Mouse (Mus musculus) forebrain, embryonic 15.5 days (tissue): ENCODE results near the gene Alg10b. TPM values are rescaled to one million over a fixed set of nuclear protein-coding genes. Genes with fewer than 3 reads are reported as not detected.
"Not testable (repeated sequence)": the region's sequence is repeated elsewhere in the genome, so short reads cannot be mapped to it uniquely, and the experiment has no call there.

Experiments
- ATAC-seq: fragments of 200-750 bp; cut with Nextera tagmentation; replicated peaks from 2 replicates; pipeline ENCODE4 v1.8.0; 2017; ENCODE audit warnings: mild to moderate bottlenecking, moderate TSS enrichment, moderate library complexity
- H3K27ac ChIP-seq: fragments of 300-500 bp; sonication (generic); replicated peaks from 2 replicates; pipeline ENCODE4 v1.5.1; 2015; ENCODE audit warnings: mild to moderate bottlenecking, inconsistent platforms
- H3K27me3 ChIP-seq: fragments of 300-500 bp; sonication (generic); 2 replicates; pipeline ENCODE4 v1.6.1; 2015; ENCODE audit warnings: inconsistent platforms
- H3K36me3 ChIP-seq: fragments of 300-500 bp; sonication (generic); 2 replicates; pipeline ENCODE4 v1.6.1; 2015; ENCODE audit warnings: mild to moderate bottlenecking, inconsistent platforms
- H3K4me1 ChIP-seq: fragments of 300-500 bp; sonication (generic); 2 replicates; pipeline ENCODE4 v1.6.1; 2015; ENCODE audit warnings: inconsistent platforms
- H3K4me2 ChIP-seq: fragments of 300-500 bp; sonication (generic); replicated peaks from 2 replicates; pipeline ENCODE4 v1.6.1; 2015; ENCODE audit warnings: mild to moderate bottlenecking, inconsistent platforms
- H3K4me3 ChIP-seq: fragments of 300-500 bp; sonication (generic); 2 replicates; pipeline ENCODE4 v1.5.1; 2015; ENCODE audit warnings: mild to moderate bottlenecking, inconsistent platforms
- H3K9ac ChIP-seq: fragments of 300-500 bp; sonication (generic); replicated peaks from 2 replicates; pipeline ENCODE4 v1.6.1; 2015; ENCODE audit warnings: mild to moderate bottlenecking, inconsistent platforms
- H3K9me3 ChIP-seq: fragments of 300-500 bp; sonication (generic); 2 replicates; pipeline ENCODE4 v1.6.1; 2016; ENCODE audit warnings: inconsistent platforms
- WGBS: fragments of 180-500 bp; shearing (Covaris S2); methylation state at CpG from one replicate; pipeline ENCODE4 v1.1.7; 2015; ENCODE audit warnings: mixed read lengths; 5-methylcytosine and 5-hydroxymethylcytosine counted together
- polyA plus RNA-seq: library from polyadenylated mRNA; unstranded; fragments of >200 nt; fragmentation: Nextera tagmentation; extraction: Ambion mirVana; gene quantifications from 2 replicates; pipeline ENCODE4 v1.2.1, GENCODE M21; 2015

The Alg10b gene
- 42.2 and 43.0 TPM in 2 replicates for polyA plus RNA-seq

- Histone ChIP-seq H3K4me2 (peak within 1 kb of the TSS; percentile 71), H3K36me3 (peaks cover 27% of the 10 kb centered on the region), H3K9me3 (no peaks in the 10 kb centered on the region), H3K27ac (peak within 1 kb of the TSS; percentile 84), H3K9ac (peak within 1 kb of the TSS; percentile 97), H3K4me1 (peaks cover 21% of the 10 kb centered on the region), H3K4me3 (peak within 1 kb of the TSS; percentile 88), H3K27me3 (no peaks in the 10 kb centered on the region)
- under 1% methylated on average over 57 of the region's 59 CpGs for whole genome bisulfite sequencing
- peak; percentile 100 for ATAC-seq
These were observed at the start of gene Alg10b for GRCm38 (mm10) chr15:90223969-90224750. Alg10b (plus strand) TSS chr15:90224311.

DNA sequence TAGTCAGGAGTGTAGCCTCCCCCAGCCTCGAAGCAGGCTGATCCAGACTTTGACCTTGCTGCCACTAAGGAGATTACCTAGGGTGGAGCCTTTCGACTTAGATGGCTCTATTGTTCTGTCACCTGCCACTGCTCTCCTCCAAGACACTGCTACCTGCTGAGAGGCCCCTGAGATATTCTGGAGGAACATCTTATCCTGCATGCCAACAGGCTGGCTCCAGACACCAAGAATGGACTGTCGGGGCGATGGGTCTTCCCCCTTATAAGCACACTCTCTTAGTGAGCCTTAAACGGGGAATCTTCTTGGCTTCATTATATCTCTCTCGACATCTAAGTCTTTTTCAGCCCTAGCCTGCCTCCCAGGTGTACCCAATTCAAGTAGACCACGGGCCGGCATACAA is 41.0 kb upstream of the Alg10b start:
- H3K27ac ChIP-seq, H3K4me1 ChIP-seq, H3K27me3 ChIP-seq, H3K4me2 ChIP-seq, H3K9me3 ChIP-seq, H3K9ac ChIP-seq, ATAC-seq, H3K36me3 ChIP-seq, H3K4me3 ChIP-seq: not testable (repeated sequence)
- 70% methylated on average over 8 of the region's 8 CpGs for WGBS

- no peaks in the 10 kb centered on the region for H3K9me3 ChIP-seq
- H3K4me2 ChIP-seq = no peak overlapping the region
- H3K4me3 ChIP-seq = no peak overlapping the region
- ATAC-seq = no peak
- H3K9ac ChIP-seq = no peak overlapping the region
- no peaks in the 10 kb centered on the region for H3K4me1 ChIP-seq
- no peaks in the 10 kb centered on the region for H3K27me3 ChIP-seq
- no peak overlapping the region for H3K27ac ChIP-seq
- H3K36me3 ChIP-seq = no peaks in the 10 kb centered on the region
- WGBS = 87% methylated on average over 6 of the region's 6 CpGs
These were observed 40.6 kb upstream of the Alg10b start for GRCm38 (mm10) chr15:90183511-90183910.

GRCm38 (mm10) chr15:90184743-90185142 is 39.4 kb upstream of the Alg10b start:
- 98% methylated on average over 3 of the region's 3 CpGs for WGBS
- no peak overlapping the region for H3K4me2 ChIP-seq
- no peaks in the 10 kb centered on the region for H3K9me3 ChIP-seq
- H3K9ac ChIP-seq = no peak overlapping the region
- H3K27me3 ChIP-seq = no peaks in the 10 kb centered on the region
- ATAC-seq = no peak
- no peak overlapping the region for H3K4me3 ChIP-seq
- H3K4me1 ChIP-seq = no peaks in the 10 kb centered on the region
- no peak overlapping the region for H3K27ac ChIP-seq
- H3K36me3 ChIP-seq = no peaks in the 10 kb centered on the region

- WGBS = 88% methylated on average over 9 of the region's 9 CpGs
- Histone ChIP-seq H3K27me3 (no peaks in the 10 kb centered on the region), H3K9ac (no peak overlapping the region), H3K27ac (no peak overlapping the region), H3K4me3 (no peak overlapping the region), H3K9me3 (no peaks in the 10 kb centered on the region), H3K36me3 (no peaks in the 10 kb centered on the region), H3K4me1 (no peaks in the 10 kb centered on the region), H3K4me2 (no peak overlapping the region)
- ATAC-seq = no peak
These were observed 34.6 kb upstream of the Alg10b start for GRCm38 (mm10) chr15:90189477-90189876.

DNA sequence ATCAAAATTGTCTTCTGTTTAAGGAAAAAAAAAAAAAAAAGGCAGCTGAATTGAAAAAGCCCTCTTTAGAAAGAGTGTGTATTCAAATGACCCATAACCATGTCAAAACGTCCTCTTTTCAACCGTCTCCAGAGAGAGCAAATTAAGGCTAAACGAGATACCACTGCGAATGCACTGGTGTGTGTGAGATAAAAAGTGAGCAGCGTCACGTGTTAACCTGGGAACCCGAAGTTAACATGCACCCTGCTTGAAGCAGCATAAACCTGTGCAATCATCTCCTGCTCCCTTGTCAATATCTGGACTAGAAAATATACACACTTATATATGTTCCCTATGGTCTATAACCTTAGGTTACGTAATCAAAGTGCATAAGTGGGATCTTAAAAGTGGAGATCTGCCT is 10.2 kb upstream of the Alg10b start:
- H3K4me2 ChIP-seq = no peak overlapping the region
- no peak overlapping the region for H3K27ac ChIP-seq
- H3K36me3 ChIP-seq = no peaks in the 10 kb centered on the region
- H3K9me3 ChIP-seq = no peaks in the 10 kb centered on the region
- WGBS = 44% methylated on average over 8 of the region's 8 CpGs
- no peaks in the 10 kb centered on the region for H3K4me1 ChIP-seq
- no peaks in the 10 kb centered on the region for H3K27me3 ChIP-seq
- no peak for ATAC-seq
- no peak overlapping the region for H3K9ac ChIP-seq
- no peak overlapping the region for H3K4me3 ChIP-seq

GRCm38 (mm10) chr15:90214913-90215312 is 9.2 kb upstream of the Alg10b start:
- Histone ChIP-seq H3K9ac (no peak overlapping the region), H3K36me3 (no peaks in the 10 kb centered on the region), H3K9me3 (no peaks in the 10 kb centered on the region), H3K4me1 (no peaks in the 10 kb centered on the region), H3K27me3 (no peaks in the 10 kb centered on the region), H3K4me3 (no peak overlapping the region), H3K27ac (no peak overlapping the region), H3K4me2 (no peak overlapping the region)
- ATAC-seq = peak; percentile 58; the same call in 1 of the 2 replicates
- 10% methylated on average over 6 of the region's 6 CpGs for WGBS

DNA sequence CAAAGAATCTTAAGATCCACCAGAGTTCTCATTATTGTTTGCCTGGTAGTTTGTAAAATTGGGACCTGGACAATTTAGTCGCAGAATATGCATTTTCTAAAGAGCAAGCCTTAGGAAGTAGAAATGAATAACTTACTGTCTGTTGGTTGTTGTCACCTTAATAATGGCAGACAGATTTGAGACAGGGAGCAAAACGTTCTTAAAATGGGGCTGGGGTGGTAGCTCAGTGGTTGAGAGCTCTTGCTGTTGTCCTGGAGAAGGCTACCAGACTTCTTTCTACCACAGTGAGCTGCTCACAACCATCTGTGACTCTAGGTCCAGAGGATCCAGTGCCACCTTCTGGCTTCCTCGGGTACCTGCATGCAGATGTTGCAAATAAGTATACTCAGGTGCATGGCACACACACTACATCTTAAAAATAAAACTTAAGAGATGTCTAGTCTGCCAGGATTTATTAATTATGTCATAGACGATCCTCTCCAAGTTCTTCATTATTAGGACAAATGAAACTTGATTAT is 1.0 kb downstream of the Alg10b start:
- Histone ChIP-seq H3K4me3 (peak overlapping the region; percentile 88), H3K4me1 (peaks cover 21% of the 10 kb centered on the region), H3K36me3 (peaks cover 37% of the 10 kb centered on the region), H3K4me2 (peak overlapping the region; percentile 71), H3K27ac (no peak overlapping the region), H3K9ac (peak overlapping the region; percentile 97), H3K27me3 (no peaks in the 10 kb centered on the region), H3K9me3 (no peaks in the 10 kb centered on the region)
- no peak for ATAC-seq
- WGBS = 68% methylated on average over 4 of the region's 4 CpGs

DNA sequence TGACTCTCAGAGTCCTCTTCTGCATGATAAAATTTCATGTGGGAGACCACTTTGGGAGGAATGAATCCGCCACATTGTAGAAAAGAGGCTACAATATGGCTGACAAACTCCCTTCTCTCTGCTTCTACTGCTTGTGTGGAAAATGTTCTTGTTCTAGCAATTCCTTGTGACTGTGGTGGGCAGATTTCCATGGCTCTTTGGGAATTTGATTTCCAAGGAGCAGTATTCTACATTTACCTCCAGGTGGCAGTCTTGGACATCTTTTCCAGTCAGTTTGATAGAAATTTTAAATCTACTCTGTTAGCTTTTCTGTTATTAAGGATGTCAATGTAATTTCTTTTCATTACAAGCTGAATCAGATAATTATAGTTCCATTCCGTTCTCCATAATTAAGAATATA is 13.5 kb downstream of the Alg10b start:
- ATAC-seq = no peak

GRCm38 (mm10) chr15:90244081-90244480 is 20.0 kb downstream of the Alg10b start:
- Histone ChIP-seq H3K27me3 (no peaks in the 10 kb centered on the region), H3K4me3 (no peak overlapping the region), H3K4me2 (no peak overlapping the region), H3K4me1 (no peaks in the 10 kb centered on the region), H3K9me3 (no peaks in the 10 kb centered on the region), H3K9ac (no peak overlapping the region), H3K36me3 (no peaks in the 10 kb centered on the region), H3K27ac (no peak overlapping the region)
- no peak for ATAC-seq
- 90% methylated on average over 5 of the region's 5 CpGs for WGBS

More for the DNA sequence above, 13.5 kb downstream of the Alg10b start:
- 37% methylated on average over 2 of the region's 2 CpGs for WGBS
- H3K9ac ChIP-seq = no peak overlapping the region
- H3K4me2 ChIP-seq = no peak overlapping the region
- no peak overlapping the region for H3K27ac ChIP-seq
- H3K9me3 ChIP-seq = no peaks in the 10 kb centered on the region
- H3K4me1 ChIP-seq = no peaks in the 10 kb centered on the region
- H3K27me3 ChIP-seq = no peaks in the 10 kb centered on the region
- no peak overlapping the region for H3K4me3 ChIP-seq
- peaks cover 10% of the 10 kb centered on the region; the same call in 1 of the 2 replicates for H3K36me3 ChIP-seq

DNA sequence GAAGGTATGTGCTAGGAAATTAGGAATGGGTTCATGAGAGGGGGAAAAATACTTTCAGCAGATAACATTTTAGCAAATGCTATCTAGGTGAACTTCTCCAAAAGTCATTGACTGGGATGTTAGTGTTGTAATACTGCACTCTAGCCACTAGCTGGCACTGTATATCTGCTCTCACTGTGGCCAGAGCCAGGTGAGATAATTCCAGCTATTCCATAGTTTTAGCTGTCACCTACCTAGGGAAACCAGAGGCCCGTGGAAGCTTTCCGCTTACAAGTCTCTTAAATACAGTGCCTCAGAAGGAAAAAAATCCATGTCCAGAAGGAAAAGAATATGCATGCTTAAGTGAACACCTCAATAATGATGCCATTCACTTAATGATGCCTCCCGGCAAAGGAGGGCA is 25.6 kb downstream of the Alg10b start:
- Histone ChIP-seq H3K4me1 (no peaks in the 10 kb centered on the region), H3K9me3 (no peaks in the 10 kb centered on the region), H3K9ac (no peak overlapping the region), H3K4me3 (no peak overlapping the region), H3K27me3 (no peaks in the 10 kb centered on the region), H3K36me3 (no peaks in the 10 kb centered on the region), H3K4me2 (no peak overlapping the region), H3K27ac (no peak overlapping the region)
- WGBS = 44% methylated on average over 3 of the region's 3 CpGs
- ATAC-seq = no peak

DNA sequence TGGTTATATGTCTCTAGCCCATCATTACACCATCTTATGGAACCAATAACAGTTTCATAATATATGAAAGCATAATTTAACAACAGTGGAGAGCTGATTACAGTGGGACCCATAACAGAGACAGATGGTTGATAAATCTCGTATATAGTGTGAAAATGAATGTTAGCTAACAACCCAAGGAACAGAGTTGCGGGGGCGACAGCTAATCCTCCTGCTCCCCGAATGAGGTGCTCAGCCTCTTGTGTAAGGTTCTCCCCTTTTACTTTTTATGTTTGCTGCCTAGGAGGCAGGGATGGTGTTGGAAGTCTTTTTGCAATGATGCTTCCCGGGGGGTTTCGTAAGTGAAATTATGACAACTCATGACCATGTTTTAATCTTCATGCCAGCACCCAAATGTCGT is 58.8 kb downstream of the Alg10b start:
- no peak for ATAC-seq
- Histone ChIP-seq H3K4me3 (no peak overlapping the region), H3K36me3 (no peaks in the 10 kb centered on the region), H3K27ac (no peak overlapping the region), H3K27me3 (no peaks in the 10 kb centered on the region), H3K9ac (no peak overlapping the region), H3K4me2 (no peak overlapping the region), H3K9me3 (no peaks in the 10 kb centered on the region), H3K4me1 (no peaks in the 10 kb centered on the region)
- 88% methylated on average over 7 of the region's 7 CpGs for WGBS
